Mouse (Mus musculus): ENCODE measurements at regions not wholly inside any gene's neighbourhood (a gene's known extent, or its start where the extent isn't known, plus 50 kb on each side); places are given as distances from the start of the nearest gene placed in this dataset.

- no peak for TF ChIP-seq CTCF (IDR thresholded peaks at IDR 0.05; ENCODE audit: borderline replicate concordance, extremely low read depth, insufficient read depth, insufficient read length)
- no peak for TF ChIP-seq POLR2A (IDR thresholded peaks at IDR 0.05; ENCODE audit: borderline replicate concordance, extremely low read depth, insufficient read depth, insufficient read length, poor library complexity, severe bottlenecking)
Observed at GRCm38 (mm10) chr9:61799535-61799934, 114.8 kb downstream of the Rplp1 start.

Data from brain, embryonic 14.5 days (tissue).